Mouse (Mus musculus) midbrain, embryonic 10.5 days (tissue): ENCODE measurements at regions not wholly inside any gene's neighbourhood (a gene's known extent, or its start where the extent isn't known, plus 50 kb on each side); places are given as distances from the start of the nearest gene placed in this dataset.

Experiments used
- DNase-seq: peaks from one replicate; pipeline ENCODE4 v3.0.0-alpha.2; 2017; ENCODE audit warnings: low spot score
- H3K27ac ChIP-seq: fragments of 300-500 bp; sonication (generic); replicated peaks from 2 replicates; pipeline ENCODE4 v1.5.1; 2016; ENCODE audit warnings: mild to moderate bottlenecking
- H3K27me3 ChIP-seq: fragments of 300-500 bp; sonication (generic); 2 replicates; pipeline ENCODE4 v1.6.1; 2016; ENCODE audit warnings: low read depth, mild to moderate bottlenecking; ENCODE audit not compliant: poor library complexity, severe bottlenecking
- H3K36me3 ChIP-seq: fragments of 300-500 bp; sonication (generic); 2 replicates; pipeline ENCODE4 v1.6.1; 2016; ENCODE audit warnings: mild to moderate bottlenecking, moderate library complexity
- H3K4me1 ChIP-seq: fragments of 300-500 bp; sonication (generic); 2 replicates; pipeline ENCODE4 v1.6.1; 2016
- H3K4me3 ChIP-seq: fragments of 300-500 bp; sonication (generic); 2 replicates; pipeline ENCODE4 v1.5.1; 2016; ENCODE audit warnings: mild to moderate bottlenecking, moderate library complexity
- H3K9me3 ChIP-seq: fragments of 300-500 bp; sonication (generic); replicated peaks from 2 replicates; pipeline ENCODE4 v1.6.1; 2016; ENCODE audit warnings: mild to moderate bottlenecking
- WGBS: fragments of 180-500 bp; shearing (Covaris S2); methylation state at CpG from one replicate; pipeline ENCODE4 v1.1.7; 2016; 5-methylcytosine and 5-hydroxymethylcytosine counted together

DNA sequence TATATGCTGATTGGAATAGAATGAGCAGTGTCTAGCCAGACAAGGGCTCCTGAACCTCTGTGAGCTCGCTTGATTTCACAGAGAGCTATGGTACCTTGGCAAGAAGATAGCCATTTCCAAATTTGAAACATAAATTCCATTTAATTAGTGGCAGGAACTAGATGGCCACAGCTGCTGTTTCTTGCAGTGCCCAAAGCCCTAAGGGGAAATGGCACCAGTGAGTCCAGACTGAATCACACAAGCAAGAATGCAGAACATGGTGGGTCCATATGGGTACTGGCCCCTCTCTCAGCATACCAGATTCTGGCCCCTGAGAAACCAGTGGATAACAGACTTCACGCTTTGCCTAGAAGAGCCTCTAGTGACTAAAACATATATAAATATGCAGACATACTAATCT, 246.2 kb upstream of the Kirrel3 start:
- 94% methylated on average over 2 of the region's 2 CpGs for WGBS
- DNase-seq = no peak
- Histone ChIP-seq H3K4me1 (0 out of 2 replicates have a peak, but pooled peaks cover 3% of the 10 kb centered on the region), H3K4me3 (no peak overlapping the region), H3K27me3 (no peaks in the 10 kb centered on the region), H3K27ac (no peak overlapping the region), H3K9me3 (no peaks in the 10 kb centered on the region), H3K36me3 (no peaks in the 10 kb centered on the region)

DNA sequence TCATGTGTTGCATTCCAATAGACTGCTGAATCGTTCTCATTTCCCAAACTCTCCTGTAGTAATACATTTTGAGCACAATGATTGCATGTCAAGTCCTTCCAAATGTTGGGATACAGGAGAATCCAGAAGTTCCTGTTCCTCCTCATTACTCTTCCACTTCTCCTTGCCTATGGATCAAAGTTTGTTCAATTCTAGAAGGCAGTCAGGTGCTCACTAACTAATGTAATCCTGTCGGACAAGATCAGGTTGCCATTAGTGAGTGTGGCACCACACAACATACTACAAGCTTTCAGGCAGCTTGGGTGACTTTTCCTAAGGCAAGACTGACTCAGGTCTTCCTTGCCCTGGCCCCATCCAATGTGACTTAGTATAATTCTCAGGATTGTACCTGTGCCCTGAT, 242.0 kb upstream of the Kirrel3 start:
- H3K9me3 ChIP-seq = no peaks in the 10 kb centered on the region
- no peak overlapping the region for H3K27ac ChIP-seq
- H3K27me3 ChIP-seq = no peaks in the 10 kb centered on the region
- DNase-seq = no peak
- no peak overlapping the region for H3K4me3 ChIP-seq
- 89% methylated on average over 2 of the region's 2 CpGs for WGBS
- 0 out of 2 replicates have a peak, but pooled peaks cover 2% of the 10 kb centered on the region for H3K4me1 ChIP-seq
- no peaks in the 10 kb centered on the region for H3K36me3 ChIP-seq

DNA sequence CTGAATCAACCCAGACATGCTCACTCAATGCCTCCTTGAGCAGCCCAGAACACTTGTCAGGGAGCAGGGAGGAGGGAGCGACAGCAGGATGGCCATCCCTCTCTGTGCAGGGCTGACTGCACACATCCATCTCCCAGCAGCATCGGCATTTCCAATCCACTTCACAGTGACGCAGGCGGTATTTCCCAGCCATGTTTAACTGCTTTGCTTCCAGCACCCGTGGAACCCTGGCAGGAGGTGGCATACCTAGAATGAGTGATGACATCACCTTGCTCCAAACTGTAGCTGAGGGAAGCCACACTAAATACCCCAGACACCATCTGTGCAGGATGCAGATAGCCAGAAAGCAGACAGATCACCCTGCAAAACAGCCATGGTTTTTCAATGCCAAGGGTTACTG, 241.1 kb upstream of the Kirrel3 start:
- Histone ChIP-seq H3K27ac (no peak overlapping the region), H3K36me3 (no peaks in the 10 kb centered on the region)
- 86% methylated on average over 5 of the region's 5 CpGs for WGBS

DNA sequence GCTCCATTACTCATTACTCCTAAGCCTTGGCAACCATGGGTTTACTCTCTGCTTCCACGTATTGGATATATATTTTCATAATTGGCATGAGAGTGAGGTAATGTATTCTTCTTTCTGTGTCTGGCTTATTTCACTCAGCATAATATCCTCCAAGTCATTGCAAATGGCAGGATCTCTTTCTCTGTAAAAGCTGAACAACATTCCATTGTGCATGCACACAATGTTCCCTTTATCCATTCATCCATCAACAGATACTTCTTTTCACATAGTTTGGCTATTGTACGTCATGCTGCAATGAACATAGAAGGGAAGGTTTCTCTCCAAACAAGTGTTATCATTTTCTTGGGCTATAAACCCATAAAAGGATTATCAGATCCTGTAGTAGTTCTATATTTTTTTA, 232.9 kb upstream of the Kirrel3 start:
- no peaks in the 10 kb centered on the region for H3K36me3 ChIP-seq
- H3K27me3 ChIP-seq = no peaks in the 10 kb centered on the region
- WGBS = 86% methylated on average over 2 of the region's 2 CpGs
- H3K4me1 ChIP-seq = no peaks in the 10 kb centered on the region
- no peak overlapping the region for H3K27ac ChIP-seq
- DNase-seq = no peak
- no peak overlapping the region for H3K4me3 ChIP-seq
- H3K9me3 ChIP-seq = no peaks in the 10 kb centered on the region

More for the DNA sequence above, 241.1 kb upstream of the Kirrel3 start:
- DNase-seq = no peak
- no peaks in the 10 kb centered on the region for H3K4me1 ChIP-seq
- H3K9me3 ChIP-seq = no peaks in the 10 kb centered on the region
- no peaks in the 10 kb centered on the region for H3K27me3 ChIP-seq
- no peak overlapping the region for H3K4me3 ChIP-seq

DNA sequence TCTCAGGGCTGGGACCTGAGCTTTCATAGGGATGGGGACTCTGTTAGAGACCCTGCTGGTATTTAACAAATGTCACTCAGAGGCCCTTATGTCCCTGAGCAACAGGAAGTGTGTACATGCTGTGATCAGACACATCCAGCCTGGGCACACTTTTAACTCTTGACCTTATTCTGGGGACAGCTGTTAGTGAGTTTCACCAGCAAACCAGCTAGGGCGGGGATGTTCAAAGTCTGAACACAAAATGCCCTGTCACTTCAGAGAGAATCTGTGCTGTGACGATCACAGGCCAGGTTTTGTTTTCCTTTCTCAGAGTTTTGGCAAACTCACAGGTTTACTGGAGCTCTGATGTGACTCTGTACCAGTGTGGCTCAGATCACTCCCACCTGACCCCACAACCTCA, 227.2 kb upstream of the Kirrel3 start:
- WGBS = 68% methylated on average over 2 of the region's 2 CpGs

DNA sequence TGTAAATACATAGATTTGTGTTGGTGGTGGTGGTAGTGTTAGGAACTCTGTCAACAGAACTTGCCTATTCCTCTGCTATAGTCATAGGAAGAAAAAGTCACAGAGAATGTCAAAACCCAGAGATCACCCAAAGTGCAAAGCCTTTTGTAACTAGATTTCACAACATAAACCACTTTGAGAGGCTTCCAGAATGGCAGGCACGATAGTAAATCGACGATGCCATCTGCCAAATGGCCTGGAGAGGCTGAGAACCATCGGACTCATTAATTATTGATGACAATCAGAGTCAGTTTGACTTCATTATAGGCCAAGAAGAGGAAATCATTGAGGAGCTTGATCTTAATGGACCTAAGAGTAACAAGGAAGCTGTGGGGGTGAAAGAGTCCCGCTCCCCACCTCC, 207.6 kb upstream of the Kirrel3 start:
- Histone ChIP-seq H3K36me3 (no peaks in the 10 kb centered on the region), H3K4me3 (no peak overlapping the region), H3K4me1 (peaks cover 9% of the 10 kb centered on the region), H3K27ac (no peak overlapping the region), H3K27me3 (no peaks in the 10 kb centered on the region), H3K9me3 (no peaks in the 10 kb centered on the region)
- WGBS = 85% methylated on average over 5 of the region's 5 CpGs
- no peak for DNase-seq

More for the DNA sequence above, 227.2 kb upstream of the Kirrel3 start:
- H3K4me3 ChIP-seq = no peak overlapping the region
- no peaks in the 10 kb centered on the region for H3K9me3 ChIP-seq
- H3K36me3 ChIP-seq = no peaks in the 10 kb centered on the region
- H3K27ac ChIP-seq = no peak overlapping the region
- DNase-seq = no peak
- H3K27me3 ChIP-seq = no peaks in the 10 kb centered on the region
- H3K4me1 ChIP-seq = no peaks in the 10 kb centered on the region

DNA sequence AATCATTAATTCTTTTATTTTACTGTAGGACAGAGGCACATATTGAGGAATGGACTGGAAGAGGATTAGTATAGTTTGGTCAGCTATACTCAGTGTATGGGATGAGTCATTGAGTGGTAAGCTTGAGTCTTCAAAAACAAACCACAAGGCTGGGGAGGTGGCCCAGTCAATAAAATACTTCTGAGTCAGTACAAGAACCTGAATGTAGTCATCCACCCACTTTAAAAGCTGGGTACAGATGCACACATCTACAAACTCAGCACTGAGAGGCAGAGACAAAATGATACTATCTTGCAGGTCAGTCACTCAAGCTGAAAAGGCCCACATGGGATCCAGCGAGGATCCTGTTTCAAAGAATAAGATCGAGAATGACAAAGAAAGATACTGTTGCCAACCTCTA, 206.3 kb upstream of the Kirrel3 start:
- Histone ChIP-seq H3K36me3 (no peaks in the 10 kb centered on the region), H3K9me3 (no peaks in the 10 kb centered on the region), H3K4me3 (no peak overlapping the region), H3K27me3 (no peaks in the 10 kb centered on the region), H3K27ac (no peak overlapping the region), H3K4me1 (peaks cover 9% of the 10 kb centered on the region)
- WGBS = 84% methylated on average over 2 of the region's 2 CpGs
- DNase-seq = no peak

DNA sequence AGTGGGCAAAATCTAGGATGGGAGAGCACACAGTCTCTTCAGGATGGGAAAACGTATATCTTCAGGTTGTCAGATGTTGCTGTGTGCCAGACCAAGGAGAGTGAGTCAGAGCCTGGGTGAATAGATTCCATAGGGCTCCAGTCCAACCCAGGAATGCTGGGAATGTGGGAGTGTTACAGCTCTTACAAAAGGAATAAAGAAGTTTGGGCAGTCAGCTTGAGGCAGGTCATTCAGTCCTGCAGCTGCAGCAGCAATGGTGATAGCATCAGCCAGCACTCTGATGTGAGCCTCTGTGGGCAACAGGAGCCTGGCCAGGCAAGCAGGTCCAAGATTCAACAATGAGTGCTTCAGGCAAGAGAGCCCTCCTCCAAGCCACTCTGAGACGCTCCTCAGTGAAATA, 205.8 kb upstream of the Kirrel3 start:
- peak; percentile 19 for DNase-seq
- Histone ChIP-seq H3K4me1 (peaks cover 9% of the 10 kb centered on the region), H3K27ac (0 out of 2 replicates have a peak overlapping the region, but pooled peaks have one; percentile 17), H3K27me3 (no peaks in the 10 kb centered on the region), H3K36me3 (no peaks in the 10 kb centered on the region), H3K4me3 (no peak overlapping the region), H3K9me3 (no peaks in the 10 kb centered on the region)
- 38% methylated on average over 2 of the region's 2 CpGs for WGBS

DNA sequence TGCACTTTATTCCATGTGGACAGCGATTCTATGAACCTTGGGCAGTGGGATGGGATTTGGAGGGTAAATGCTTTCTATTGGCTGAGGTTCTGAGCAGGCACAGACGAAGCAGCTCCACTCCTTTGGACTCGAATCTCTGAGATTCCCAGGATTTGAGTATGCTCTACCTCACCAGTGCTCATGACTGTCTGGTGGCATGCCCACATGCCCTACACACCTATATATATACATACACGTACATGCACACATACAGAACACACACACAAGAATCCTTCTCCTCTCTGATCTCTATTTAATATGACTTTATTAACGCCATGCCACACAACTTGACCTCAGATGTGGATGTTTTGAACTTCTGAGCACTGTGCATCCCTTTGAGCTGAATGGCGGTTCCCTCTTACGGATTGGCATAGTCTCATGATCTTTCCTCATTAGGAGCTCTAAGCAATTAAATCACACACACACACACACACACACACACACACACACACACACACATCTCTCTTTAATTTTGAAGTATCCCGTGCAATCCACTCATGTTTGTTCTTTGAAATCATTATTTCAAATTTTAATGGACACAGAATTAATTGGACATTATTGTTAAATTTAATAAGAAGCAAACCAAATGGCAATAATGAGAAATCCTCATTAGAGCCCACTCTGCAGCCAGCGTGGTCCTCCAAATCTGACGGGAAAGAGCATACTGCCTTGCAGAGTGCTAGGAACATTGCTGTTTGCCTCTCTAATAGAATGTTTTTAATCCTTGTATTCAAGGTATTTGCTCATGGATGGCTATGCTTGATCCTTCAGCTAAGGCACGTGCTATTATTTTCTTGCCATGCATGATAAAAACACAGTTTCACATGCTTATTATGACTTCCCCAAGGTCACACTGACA, 205.1 kb upstream of the Kirrel3 start:
- 79% methylated on average over 11 of the region's 11 CpGs for WGBS
- Histone ChIP-seq H3K27me3 (no peaks in the 10 kb centered on the region), H3K27ac (0 out of 2 replicates have a peak overlapping the region, but pooled peaks have one; percentile 17), H3K4me3 (no peak overlapping the region), H3K36me3 (no peaks in the 10 kb centered on the region), H3K9me3 (no peaks in the 10 kb centered on the region), H3K4me1 (peaks cover 9% of the 10 kb centered on the region)
- DNase-seq = no peak

DNA sequence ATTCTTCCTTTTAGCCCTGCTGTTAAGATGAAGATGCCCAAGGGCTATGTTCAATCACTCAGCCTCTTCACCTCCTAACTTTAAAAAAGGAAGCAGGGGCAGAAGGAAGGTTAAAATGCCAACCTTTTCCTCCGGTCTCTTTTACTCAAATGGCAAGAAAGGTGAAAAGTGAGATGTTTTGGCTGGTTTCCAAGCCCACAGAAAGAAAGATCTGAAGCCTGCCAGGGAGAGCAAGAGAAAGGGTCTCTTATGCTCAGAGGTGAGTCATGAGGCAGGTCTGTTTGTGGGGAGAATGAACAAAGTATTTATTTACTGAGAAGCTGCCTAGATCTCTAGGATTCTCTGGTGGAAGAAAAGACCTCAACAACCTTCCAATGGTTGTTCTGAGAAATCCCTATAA, 162.1 kb upstream of the Kirrel3 start:
- no peaks in the 10 kb centered on the region for H3K27me3 ChIP-seq
- H3K27ac ChIP-seq = no peak overlapping the region
- 89% methylated on average over 1 of the region's 1 CpGs for WGBS
- no peaks in the 10 kb centered on the region for H3K4me1 ChIP-seq
- DNase-seq = no peak
- no peaks in the 10 kb centered on the region for H3K36me3 ChIP-seq
- H3K9me3 ChIP-seq = no peaks in the 10 kb centered on the region
- no peak overlapping the region for H3K4me3 ChIP-seq

DNA sequence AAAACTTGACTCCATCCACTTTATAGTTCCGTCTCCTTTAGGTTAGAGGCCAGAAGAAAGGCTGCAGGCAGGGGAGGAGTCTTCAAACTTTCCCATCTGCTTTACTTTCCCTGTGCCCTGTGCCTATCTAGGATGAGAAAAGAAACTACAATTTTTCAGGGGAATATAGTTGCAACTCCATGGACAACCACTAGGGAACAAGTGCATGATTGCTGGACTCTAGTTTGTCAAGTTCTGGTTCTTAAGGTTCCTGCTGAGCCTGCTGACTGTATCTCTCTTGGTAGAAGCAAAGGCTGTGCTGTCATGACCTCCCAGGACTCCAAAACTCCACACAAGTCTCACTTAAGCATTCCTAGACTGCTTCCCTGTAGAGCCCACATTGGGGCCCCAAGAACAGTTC, 157.0 kb upstream of the Kirrel3 start:
- Histone ChIP-seq H3K36me3 (no peaks in the 10 kb centered on the region), H3K27ac (no peak overlapping the region), H3K27me3 (no peaks in the 10 kb centered on the region), H3K4me1 (no peaks in the 10 kb centered on the region), H3K9me3 (no peaks in the 10 kb centered on the region), H3K4me3 (no peak overlapping the region)
- 89% methylated on average over 1 of the region's 1 CpGs for WGBS
- DNase-seq = no peak

DNA sequence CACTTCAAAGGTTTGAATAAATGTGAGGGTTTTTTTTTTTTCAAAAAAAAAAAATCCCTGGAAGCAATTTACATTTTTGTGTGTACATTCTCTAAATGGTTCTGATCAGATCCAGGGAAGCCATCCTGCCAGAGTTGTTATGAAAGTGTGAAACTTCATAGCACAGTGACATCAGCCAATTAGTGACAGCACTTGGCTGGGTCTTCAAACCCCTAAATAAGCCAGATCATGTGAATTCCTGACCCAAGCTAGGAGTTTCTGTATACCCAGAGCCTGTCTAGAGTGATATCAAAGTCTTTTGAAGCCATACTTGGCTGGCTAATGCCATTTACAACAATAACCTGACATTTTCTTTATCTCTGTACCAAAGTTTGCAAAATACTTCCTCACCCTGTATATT, 151.6 kb upstream of the Kirrel3 start:
- Histone ChIP-seq H3K36me3 (no peaks in the 10 kb centered on the region), H3K27me3 (no peaks in the 10 kb centered on the region), H3K27ac (no peak overlapping the region), H3K9me3 (no peaks in the 10 kb centered on the region), H3K4me1 (no peaks in the 10 kb centered on the region), H3K4me3 (no peak overlapping the region)
- no peak for DNase-seq

DNA sequence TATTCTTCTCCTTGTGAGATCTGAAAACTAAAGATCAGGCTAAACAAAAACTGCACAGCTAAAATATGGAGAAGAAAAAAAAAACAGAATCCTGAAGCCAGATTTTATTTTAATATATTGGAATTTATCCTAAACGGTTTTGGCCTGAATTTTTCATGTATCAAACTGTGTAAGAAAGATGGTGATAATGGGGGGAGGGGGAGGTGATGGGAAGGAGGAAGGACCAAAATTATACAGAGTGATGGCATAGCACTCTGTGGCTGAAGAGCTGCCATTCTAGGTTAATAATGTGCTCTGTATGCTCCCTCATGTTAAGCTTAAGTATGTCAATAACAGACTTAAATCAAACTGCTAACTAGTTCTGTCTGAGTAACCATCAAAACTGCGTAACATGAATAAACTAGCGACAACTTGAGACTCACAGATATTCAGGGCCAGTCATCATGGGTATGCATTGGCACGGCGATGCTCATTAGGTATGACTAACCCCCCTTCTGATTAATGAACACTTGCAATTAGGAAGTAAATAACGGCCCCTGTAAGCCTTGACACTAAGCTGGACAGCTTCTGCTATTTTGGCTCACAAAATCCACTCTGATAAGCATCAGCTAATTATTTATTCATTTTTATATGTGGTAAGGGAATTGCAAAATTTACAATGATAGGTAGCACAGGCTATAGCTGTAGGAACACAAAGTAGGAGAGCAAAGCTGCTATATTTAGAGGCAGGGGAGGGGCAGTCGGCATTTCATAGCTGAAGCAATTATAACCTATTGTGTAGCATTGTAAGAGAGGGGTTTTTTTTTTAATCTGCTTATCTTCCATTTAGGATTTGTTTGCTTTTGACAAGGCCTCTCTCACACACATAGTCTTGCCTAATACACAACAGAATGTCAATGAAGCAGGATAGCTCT, 150.9 kb upstream of the Kirrel3 start:
- H3K9me3 ChIP-seq = no peaks in the 10 kb centered on the region
- no peak for DNase-seq
- H3K4me3 ChIP-seq = no peak overlapping the region
- no peaks in the 10 kb centered on the region for H3K4me1 ChIP-seq
- no peaks in the 10 kb centered on the region for H3K36me3 ChIP-seq
- H3K27me3 ChIP-seq = no peaks in the 10 kb centered on the region
- no peak overlapping the region for H3K27ac ChIP-seq
- WGBS = 83% methylated on average over 7 of the region's 7 CpGs
